Mouse (Mus musculus): ENCODE results near the gene Gnai3. TPM values are rescaled to one million over a fixed set of nuclear protein-coding genes. Genes with fewer than 3 reads are reported as not detected.

The Gnai3 gene
- total RNA-seq, 2 experiments from 2014 or later = 101 to 113 TPM

DNA sequence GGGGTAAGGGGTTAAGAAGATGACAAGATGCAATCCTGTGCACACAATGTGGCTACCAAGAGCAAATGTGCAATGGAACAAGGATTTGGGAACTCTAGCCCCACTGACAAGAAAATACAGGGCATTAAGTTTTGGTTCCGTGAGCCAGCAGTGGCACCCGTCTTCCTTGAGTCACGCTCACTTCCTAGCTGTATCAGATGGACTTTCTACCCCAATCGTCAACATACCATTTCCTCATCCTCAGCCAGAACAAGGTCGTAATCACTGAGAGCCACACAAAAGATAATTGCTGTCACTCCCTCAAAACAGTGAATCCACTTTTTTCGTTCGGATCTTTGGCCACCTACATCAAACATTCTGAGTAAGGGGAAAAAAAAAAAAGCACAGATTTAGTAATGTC, 33.7 kb downstream of the Gnai3 start:
- DNase-seq = no peak

- DNase-seq = peak; percentile 38
Observed at GRCm38 (mm10) chr3:108111320-108111719, 34.6 kb downstream of the Gnai3 start.

DNA sequence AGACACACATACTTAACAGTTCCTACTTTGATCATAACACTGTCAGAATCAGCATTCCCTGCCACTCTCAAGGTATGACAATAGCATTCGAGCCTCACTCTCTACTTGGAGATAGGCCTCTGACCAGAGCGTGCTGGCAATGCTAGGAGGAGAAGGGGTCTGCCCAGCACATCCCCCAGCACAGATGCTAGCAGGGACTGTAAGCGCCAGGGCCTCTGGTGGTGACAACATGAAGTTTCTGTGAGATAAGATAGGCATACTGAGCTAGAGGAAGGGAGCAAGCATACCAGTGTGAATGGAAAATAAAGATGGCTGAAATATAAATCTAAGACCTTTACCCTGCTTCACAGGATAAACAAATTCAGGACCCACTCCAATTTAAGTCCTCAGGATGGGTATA, 40.7 kb downstream of the Gnai3 start:
- DNase-seq = no peak

DNA sequence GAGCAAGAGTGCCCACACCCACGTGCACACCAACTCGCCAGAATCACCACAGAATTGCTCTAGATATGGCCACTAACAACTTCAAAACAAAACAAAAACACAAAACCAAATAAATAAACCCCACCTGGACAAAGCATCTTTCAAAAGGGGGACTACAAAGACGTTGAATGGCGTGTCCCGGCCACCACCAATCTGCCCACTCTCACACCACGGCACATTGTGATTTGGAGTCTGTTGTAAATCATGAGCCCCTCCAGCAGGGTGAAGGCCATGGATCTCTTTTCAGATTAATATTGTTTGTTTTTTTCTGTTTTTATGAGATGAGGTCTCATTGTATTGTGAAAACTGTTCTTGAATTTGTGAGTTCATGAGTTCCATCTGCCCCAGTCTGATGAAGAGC, 43.9 kb downstream of the Gnai3 start:
- no peak for DNase-seq

GRCm38 (mm10) chr3:108101594-108101993, 44.4 kb downstream of the Gnai3 start:
- no peak for DNase-seq

GRCm38 (mm10) chr3:108098316-108098715, 47.6 kb downstream of the Gnai3 start:
- no peak for DNase-seq

GRCm38 (mm10) chr3:108097656-108098055, 48.3 kb downstream of the Gnai3 start:
- no peak for DNase-seq

- DNase-seq = no peak
Observed at GRCm38 (mm10) chr3:108096726-108097125, 49.2 kb downstream of the Gnai3 start.

DNA sequence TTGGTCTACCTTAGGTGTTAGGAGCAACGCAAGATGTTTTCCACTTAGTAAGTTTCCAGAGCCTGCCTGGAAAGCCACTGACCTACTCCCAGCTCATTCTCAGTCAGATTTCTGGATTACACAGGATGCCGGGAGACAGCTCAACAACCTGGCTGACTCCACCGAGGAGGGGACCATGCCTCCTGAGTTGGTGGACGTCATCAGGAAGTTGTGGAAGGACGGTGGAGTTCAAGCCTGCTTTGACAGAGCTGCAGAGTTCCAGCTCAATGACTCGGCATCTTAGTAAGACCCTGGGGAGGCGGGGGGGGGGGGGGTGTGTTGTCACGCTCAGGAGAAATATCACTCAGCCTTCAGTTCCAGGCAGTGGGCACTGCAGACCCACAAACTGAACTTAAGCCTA, 49.7 kb downstream of the Gnai3 start:
- DNase-seq = peak; percentile 31

DNA sequence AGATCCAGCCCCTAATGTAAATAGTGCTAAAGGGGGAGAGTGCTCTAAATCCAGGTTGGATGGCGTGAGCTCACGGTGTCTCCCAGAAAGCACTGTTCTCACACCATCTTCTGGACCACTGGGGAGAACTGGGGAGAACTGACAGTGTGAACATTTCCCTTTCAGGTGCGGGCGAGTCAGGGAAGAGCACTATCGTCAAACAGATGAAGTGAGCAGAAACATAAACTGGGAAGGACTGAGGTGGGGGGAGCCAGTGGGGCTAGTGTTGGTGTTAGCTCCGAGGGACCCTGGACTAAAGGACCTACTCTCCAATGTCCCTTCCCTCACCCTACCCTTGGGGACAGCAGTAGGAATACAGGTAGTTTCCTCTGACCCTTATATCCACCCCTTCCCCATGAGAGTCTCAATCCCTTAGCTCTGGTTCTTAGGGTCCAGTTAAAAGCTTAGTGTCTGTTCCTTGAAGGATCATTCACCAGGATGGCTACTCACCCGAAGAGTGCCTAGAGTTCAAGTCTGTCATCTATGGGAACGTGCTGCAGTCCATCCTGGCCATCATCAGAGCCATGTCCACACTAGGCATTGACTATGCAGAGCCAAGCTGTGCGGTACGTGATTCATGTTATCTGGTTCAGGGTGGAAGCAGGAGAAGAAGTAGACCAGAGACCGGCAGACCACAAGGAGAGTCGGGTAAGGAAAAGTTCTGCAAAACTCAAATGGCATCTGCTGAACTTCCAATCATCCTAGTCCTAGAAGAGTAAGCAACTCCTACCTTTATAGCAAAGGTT, 50.8 kb downstream of the Gnai3 start:
- no peak for DNase-seq

GRCm38 (mm10) chr3:108094146-108094545, 51.8 kb downstream of the Gnai3 start:
- DNase-seq = peak; percentile 26

- peak; percentile 64 for DNase-seq
Observed at GRCm38 (mm10) chr3:108093306-108093705, 52.6 kb downstream of the Gnai3 start.

- DNase-seq = peak; percentile 46
Observed at GRCm38 (mm10) chr3:108092536-108093115, 53.3 kb downstream of the Gnai3 start, which contains the start of gene Gnat2. Gnat2 (plus strand) TSS chr3:108092789.

GRCm38 (mm10) chr3:108092030-108092429, 53.9 kb downstream of the Gnai3 start:
- DNase-seq = peak; percentile 7

- DNase-seq = peak; percentile 22
Observed at GRCm38 (mm10) chr3:108090561-108090960, 55.4 kb downstream of the Gnai3 start.

DNA sequence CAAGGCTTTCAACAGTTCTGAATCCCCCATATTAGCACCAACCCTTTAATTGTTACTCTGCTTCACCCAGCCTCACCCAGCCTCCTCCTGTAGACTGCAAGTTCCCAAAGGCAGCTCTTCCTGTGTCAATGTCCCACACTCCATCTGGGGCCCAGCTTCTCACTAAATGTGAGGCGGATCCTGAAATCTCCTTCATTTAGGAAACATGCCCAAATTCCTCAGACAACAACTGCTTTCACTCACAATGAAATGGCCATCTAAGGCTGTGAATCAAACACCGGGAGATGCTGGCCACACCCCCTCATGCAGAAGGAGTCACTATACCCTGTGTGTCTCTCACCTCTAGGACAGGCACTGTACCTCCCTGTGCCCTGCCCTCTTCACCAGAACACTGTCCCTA, 56.0 kb downstream of the Gnai3 start:
- peak; percentile 17 for DNase-seq

GRCm38 (mm10) chr3:108088842-108089380, 57.0 kb downstream of the Gnai3 start:
- peak; percentile 48 for DNase-seq

DNA sequence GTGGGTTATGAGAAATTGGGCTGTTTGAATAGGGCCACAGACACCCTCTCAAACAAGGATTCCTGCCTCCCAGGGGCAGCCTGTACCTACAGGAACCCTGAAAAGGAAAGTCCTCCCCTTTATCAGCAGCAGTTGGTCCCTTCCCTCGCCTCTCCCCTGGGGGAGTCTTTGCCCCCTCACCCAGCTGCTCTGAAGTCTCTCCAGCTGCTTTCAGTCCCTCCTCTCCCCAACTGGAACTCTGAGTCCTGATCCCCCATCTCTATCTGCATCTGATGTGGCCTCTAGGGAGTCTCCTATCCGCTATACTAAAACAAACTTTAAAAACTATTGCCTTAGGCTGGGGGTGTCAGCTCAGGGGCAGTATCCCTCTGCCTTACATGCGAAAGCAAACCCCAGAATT, 58.6 kb downstream of the Gnai3 start:
- DNase-seq = peak; percentile 23

DNA sequence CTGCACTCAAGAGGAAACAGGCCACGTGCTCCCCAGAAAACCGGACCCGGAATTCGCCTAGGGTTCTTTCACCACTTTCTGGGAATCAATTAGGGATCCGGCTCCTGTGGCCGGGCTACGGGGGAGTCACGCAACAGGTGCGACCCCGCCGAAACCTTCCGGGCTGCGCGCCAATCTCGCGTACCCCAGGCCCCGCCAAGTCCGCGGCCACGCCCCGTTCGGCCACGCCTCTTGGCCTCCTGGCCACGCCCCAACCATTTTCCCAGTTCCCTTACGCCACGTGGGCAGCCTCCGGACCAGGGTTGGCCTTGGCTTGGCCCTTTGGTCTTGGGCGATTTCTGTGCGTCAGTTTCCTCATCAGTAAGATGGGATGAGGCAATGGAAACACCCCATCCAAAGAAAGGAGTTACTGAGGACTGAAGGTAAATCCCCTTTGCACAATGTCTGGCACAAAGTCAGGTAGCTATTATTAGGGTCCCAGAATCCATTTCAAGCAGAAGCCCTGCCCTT, 59.4 kb downstream of the Gnai3 start, which contains the start of gene Ampd2:
TSS of gene Ampd2 (minus strand) at position 182 of the 510 bp plus-strand sequence.
- DNase-seq = peak; percentile 95

DNA sequence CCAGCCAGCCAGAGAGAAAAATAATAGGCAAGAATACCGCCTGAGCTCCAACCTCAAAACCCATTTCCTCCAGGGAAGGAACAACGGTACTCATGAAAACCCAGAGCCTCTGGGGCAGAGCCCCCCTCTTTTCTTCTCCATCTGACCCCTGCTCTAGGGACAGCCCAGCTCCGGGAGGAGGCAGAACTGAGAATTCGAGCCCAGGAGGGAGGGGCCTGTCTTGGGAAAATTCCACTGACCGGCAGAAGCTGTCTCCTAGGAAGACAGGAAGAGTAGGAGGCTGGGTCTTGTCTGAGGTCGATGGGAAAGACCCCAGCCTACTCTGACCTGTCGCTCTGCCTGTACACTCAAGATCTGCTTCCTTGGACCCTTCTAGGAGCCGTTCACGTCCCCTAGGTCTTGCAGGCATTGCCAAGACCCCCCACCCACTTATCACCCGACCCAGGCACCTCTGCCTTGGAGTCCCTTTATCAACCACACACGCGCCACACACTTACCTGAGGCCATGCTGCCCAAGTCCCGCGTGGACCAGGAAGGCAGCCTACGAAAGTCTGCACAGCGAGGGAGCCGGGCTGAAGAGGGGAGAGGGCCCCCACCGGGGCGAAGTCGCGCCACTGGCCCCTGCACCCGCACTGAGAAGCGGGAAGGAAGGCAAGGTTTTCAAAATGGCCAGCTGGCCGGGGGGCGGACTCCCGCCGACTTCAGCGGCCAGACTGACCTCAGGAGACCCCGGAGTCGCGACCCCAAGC, 60.1 kb downstream of the Gnai3 start:
- DNase-seq = peak; percentile 93

DNA sequence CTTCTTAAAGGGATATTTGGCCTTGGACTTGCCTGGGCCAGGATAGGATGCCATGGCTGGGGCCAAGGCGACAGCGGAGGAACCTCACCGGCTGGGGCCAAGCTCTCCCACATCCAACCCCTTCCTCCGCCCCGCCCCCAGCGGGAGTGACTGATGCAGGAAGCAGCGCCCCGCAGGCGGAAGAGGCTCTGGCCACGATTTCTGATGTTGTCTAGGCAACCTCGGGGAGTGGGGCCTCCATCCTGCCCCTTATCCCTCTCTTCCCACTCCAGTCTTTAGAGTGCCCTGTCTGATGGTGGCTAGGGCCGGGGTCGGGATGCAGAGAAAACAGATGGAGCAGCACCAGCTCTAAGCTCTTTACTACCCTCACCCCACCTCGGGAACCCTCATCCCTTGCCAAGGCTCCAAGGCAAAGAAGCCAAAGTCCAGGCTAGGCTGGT, 60.6 kb downstream of the Gnai3 start:
- peak; percentile 98 for DNase-seq

DNA sequence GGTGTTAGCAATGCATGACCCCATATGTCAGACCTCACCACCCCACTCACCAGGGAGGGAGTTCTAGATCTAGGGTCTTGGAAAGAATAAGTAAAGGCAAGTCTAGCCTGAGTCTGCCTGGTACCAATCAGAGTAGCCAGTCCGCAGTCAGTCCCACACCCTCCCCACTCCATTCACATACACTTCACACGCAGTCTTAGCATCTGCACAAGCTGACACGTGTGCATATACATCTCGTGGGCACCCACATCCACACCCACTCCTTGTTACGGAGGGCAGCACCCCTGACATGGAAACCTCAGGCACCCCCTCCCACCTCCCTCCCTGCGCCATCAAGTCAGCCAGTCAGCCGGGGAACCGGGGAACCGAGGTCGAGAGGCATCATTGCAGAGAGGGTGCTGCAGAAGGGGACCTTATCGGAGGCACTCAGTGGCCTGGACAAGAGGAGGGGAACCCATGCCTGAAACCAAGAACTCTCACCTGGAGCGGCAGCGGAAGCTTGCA, 61.1 kb downstream of the Gnai3 start:
- DNase-seq = no peak

All from adrenal gland, postnatal 10 days (tissue).